Mouse (Mus musculus): ENCODE measurements around the gene Olfr1128.
"Not testable (repeated sequence)": the region's sequence is repeated elsewhere in the genome, so short reads cannot be mapped to it uniquely, and the experiment has no call there.

Gene Olfr1128

GRCm38 (mm10) chr2:87545442-87545841, at the start of gene Olfr1128:
TSS of gene Olfr1128 (minus strand) at chr2:87545542.
- no peak for DNase-seq (ENCODE audit: low spot score)

- not testable (repeated sequence) for DNase-seq (ENCODE audit: low spot score)
These were observed 28.3 kb upstream of the Olfr1128 start, which contains the start of gene Olfr1129 for GRCm38 (mm10) chr2:87573602-87574001. TSS of gene Olfr1129 (plus strand) at chr2:87573902.

GRCm38 (mm10) chr2:87534826-87535225, 10.5 kb downstream of the Olfr1128 start:
- DNase-seq (ENCODE audit: low spot score), result no peak

- DNase-seq (ENCODE audit: low spot score), result no peak
These were observed 13.8 kb downstream of the Olfr1128 start, which contains the start of gene Olfr153 for GRCm38 (mm10) chr2:87531496-87531895. TSS of gene Olfr153 (plus strand) at chr2:87531796.

DNA sequence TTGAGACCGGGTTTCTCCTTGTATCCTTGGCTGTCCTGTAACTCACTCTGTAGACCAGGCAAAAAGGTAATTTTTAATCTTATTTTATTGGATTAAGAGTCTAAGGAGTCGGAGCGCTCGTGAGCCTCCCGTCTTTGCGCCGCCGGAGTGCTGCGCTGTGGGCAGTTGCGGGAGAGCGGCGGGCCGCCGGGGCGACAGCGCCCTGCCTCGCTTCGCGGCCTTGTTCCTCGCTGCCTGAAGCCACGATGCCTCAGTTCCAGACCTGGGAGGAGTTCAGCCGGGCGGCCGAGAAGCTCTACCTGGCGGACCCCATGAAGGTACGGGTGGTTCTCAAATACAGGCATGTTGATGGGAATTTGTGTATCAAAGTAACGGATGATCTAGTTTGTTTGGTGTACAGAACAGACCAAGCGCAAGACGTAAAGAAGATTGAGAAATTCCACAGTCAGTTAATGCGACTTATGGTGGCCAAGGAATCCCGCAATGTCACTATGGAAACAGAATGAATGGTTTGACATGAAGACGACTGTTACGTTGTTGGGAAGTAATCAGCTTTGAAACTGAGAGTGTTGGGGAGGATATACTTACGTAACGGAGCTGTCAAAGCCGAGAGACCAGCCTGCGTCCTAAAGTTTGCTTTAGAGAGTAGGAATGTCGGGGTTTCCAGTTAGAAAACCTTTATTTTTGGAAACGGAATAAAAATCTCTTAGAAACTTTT, 19.3 kb downstream of the Olfr1128 start:
- DNase-seq (ENCODE audit: low spot score), result not testable (repeated sequence)

GRCm38 (mm10) chr2:87520651-87521050, 24.7 kb downstream of the Olfr1128 start:
- no peak for DNase-seq (ENCODE audit: low spot score)

- DNase-seq (ENCODE audit: low spot score), result no peak
These were observed 28.8 kb downstream of the Olfr1128 start for GRCm38 (mm10) chr2:87516581-87516980.

GRCm38 (mm10) chr2:87515457-87516060, 29.8 kb downstream of the Olfr1128 start:
- DNase-seq (ENCODE audit: low spot score), result no peak

DNA sequence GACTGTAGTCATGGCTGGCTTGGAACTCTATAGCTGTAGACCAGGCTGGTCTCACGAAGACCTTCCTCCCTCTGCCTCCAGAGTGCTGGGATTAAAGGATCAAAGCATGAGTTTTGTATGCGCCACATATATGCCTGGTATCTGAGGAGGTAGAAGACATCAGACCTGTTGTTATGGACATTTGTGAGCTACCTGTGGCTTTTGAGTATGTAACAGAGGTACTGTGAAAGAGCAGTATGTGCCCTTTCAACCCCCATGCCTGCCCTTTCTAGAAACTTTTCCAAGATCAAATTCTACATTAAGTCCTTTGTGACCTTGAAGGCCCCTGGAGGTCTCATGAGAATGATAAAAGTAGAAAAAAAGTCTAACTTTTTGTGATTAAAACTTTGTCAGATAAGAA, 30.3 kb downstream of the Olfr1128 start:
- no peak for DNase-seq (ENCODE audit: low spot score)

DNA sequence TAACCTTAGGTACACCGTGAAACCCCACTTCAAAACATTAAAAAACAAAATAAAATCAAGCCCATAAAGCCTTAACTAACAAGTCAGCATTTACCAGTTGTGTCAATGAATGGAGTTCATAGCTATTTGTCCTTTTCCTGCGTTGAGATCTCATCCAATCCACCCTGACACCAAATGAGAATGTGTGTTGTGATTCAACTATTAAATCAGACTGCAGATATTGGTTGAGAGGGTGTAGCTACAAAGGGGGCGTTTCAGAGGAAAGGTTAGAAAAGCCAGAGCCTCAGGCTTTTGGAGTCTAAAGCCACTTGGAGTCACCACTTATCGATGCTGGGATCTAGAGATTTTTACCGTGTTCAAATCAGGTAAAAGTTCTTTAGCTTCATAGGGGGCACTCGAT, 39.1 kb downstream of the Olfr1128 start, which contains the start of gene Pramel6:
Pramel6 (plus strand) TSS at position 301 of the 400 bp plus-strand sequence.
- DNase-seq (ENCODE audit: low spot score), result no peak

GRCm38 (mm10) chr2:87496993-87497392, 48.3 kb downstream of the Olfr1128 start, which contains the start of gene Pramel7:
TSS of gene Pramel7 (minus strand) at chr2:87497093.
- not testable (repeated sequence) for DNase-seq (ENCODE audit: low spot score)

Measured in ovary, postnatal 10 days (tissue).